Mouse (Mus musculus) kidney, adult 9 months (tissue): ENCODE measurements around the gene Rnf128.
"Not testable (repeated sequence)": the region's sequence is repeated elsewhere in the genome, so short reads cannot be mapped to it uniquely, and the experiment has no call there.

ENCODE experiments used
- DNase-seq: peaks from one replicate; pipeline ENCODE4 v3.0.0; 2022

Gene Rnf128

DNA sequence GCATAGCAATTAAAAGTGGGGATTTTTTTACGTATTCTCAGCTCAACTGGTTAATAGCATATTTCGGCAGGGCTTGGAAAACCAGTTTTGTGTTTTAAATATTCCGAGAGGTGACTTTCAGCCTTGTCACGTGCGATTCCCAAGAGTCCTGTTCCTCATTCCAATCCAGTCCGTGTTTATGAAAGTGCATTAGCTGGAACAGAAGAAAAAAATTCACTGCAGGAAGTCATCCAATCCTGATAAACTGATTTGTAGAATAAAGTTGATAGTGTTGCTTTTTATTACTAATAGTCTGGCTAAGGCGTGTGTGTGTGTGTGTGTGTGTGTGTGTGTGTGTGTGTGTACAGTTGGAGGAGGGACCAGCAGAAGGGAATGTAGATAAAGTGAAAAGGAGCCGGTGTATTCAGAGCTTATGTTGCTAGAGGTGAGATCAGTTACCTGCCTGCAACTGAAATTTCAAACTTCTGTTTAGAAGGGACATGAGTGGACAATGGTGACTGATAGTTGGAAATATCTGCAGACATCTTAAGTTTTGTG lies at the start of gene Rnf128:
Gene Rnf128, plus strand, starts transcription at position 392 of the 537 bp plus-strand sequence.
- DNase-seq, result peak; percentile 56

DNA sequence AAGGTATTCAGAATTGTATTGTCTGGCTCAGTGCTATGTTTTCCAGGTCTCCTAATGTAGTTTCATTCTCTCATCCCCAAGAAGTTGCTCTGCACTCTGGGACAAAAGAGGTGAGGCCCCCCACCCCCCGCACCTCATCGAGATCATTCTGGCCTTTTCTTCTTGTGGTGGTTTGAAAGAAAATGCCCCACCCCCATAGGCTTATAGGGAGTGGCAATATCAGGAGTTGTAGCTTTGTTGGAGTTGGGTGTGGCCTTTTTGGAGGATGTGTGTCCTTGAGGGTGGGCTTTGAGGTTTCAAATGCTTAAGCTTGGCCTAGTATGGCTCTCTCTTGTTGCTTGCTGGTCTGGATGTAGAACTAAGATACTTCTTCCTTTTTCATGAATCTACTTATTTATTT lies 47.0 kb upstream of the Rnf128 start:
- no peak for DNase-seq

DNA sequence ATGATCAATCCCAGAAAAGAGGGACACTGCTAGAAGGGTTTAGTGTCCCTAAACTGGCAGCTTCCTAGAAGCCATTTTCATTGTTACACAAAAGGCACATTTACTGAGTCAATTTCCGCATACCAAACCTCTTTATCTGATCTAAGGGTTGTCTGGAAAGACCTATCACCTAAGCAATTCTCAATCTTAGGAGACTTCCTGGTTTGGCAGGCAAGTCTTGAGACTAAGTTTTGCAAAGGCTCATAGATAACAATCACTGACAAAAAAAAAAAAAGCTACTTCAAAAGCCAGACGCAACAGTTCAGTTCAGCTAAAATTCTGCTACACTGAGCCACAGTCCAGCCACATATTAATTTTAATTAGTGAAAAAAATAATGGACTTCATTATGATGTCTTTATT lies 43.9 kb upstream of the Rnf128 start:
- no peak for DNase-seq

GRCm38 (mm10) chrX:139524303-139525091 lies 38.6 kb upstream of the Rnf128 start:
- DNase-seq, result peak; percentile 47

DNA sequence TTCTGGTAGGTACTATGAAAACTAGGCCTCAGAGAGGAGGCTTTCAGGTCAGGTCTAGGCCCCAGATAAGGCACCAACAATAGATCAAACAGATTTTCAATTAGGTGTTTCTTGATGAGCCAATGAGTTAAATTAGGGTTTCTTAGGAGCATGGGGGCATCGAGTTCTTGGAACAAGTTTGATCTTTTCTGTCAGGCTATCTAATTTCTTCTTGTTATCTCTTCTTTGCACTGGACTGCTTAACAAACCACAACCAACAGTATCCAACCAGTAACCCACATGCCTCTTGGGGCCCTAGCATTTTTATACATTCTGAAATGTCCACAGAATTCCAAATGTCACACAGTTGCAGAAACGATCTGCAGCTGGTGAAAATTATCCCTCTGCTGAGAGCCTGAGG lies 37.4 kb upstream of the Rnf128 start:
- DNase-seq, result no peak

- no peak for DNase-seq
Measured at GRCm38 (mm10) chrX:139526984-139527383, 36.1 kb upstream of the Rnf128 start.

DNA sequence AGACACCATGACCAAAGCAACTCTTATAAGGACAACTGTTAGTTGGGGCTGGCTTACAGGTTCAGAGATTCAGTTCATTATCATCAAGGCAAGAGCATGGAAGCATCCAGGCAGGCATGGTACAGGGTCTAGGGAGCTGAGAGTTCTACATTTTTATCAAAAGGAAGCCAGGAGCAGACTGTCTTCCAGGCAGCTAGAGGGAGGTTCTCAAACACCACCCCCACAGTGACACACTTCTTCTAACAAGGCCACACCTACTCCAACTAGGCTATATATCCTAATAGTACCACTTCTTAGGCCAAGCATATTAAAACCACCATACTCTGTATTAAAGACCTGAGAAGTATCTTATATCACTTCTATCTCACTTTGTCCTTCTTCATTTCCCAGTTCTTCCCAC lies 33.4 kb upstream of the Rnf128 start:
- DNase-seq, result no peak

DNA sequence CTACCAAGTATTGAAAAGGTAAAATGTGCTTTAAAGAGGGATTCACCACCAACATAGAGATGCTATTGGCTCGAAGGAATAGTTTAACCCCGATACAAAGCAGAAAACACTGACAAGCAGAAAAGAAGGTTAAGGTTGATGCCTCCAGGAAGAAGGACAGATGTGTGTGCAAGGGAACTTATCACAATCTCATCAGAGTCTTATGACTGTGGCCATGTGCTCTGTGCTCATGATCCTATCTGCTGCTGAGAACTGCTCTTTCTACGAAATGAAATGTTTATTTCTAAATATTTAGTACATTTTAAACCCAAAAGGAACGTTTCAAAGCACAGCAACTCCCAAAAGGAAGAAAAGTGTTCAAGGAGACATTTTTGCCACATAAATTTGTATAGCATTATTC lies 30.8 kb upstream of the Rnf128 start:
- DNase-seq, result no peak

GRCm38 (mm10) chrX:139537641-139538397 lies 25.3 kb upstream of the Rnf128 start:
- DNase-seq, result no peak

DNA sequence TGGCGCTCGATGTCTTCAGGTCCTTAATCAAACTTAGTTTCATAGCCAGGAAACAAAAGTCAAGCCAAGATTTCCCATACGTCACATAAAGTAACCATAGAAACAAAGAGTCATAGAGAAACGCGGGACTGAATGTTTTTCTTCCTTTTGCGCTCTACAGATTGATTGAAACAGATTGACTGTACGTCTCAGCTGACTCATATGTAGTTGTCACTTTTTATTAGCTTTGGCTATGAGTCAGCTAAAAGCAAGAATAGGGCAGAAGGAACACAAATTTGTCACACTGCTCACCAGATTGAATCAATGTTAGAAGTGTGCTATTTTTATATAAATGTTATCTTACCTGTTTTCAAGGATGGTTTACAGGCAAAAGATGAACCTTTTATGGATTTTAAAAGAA lies 19.4 kb upstream of the Rnf128 start:
- DNase-seq, result no peak

DNA sequence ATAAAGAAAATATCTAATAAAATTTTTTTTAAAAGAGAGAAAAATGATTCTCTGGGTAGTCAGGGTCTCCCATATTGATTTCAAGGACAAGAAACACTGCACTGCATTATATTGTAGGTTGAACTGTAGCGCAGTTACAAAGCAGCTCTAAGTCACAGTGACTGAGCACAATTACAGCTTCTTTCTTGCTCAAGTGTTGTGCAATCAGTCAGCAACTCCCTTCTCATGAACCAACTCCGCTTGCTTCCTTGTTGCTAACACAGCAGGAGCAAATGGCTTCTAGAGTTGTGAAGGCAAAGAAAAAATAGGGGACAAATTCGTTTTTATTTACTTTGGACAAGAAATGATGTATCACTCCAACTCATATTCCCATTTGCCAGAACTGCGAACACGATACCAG lies 12.7 kb upstream of the Rnf128 start:
- DNase-seq, result no peak

GRCm38 (mm10) chrX:139552090-139552489 lies 11.0 kb upstream of the Rnf128 start:
- DNase-seq, result no peak

- DNase-seq, result peak; percentile 31
Measured at GRCm38 (mm10) chrX:139562255-139562924, 726 bp upstream of the Rnf128 start.

- DNase-seq, result no peak
Measured at GRCm38 (mm10) chrX:139570054-139570453, 6.9 kb downstream of the Rnf128 start.

GRCm38 (mm10) chrX:139578649-139579278 lies 15.6 kb downstream of the Rnf128 start:
- DNase-seq, result no peak

GRCm38 (mm10) chrX:139583616-139584015 lies 20.5 kb downstream of the Rnf128 start:
- no peak for DNase-seq

DNA sequence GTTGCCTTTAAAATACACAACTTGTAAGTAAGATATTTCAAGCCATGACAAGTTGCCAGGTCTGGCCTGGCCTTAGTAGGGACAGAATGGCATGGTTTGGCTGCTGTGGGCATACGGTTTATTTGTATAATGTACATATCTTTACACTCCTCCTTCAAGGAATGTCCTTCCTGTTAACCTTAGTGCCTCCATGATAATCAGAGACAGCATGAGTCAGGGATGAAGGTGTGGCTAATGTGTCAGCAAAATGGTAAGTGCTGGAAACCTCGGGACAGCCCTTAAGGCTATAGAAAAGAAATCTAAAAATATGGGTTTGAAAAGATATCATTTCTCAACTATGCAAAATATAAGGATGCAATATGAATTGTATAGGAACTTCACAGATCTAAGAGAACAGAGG lies 23.6 kb downstream of the Rnf128 start:
- DNase-seq, result not testable (repeated sequence)

- peak; percentile 61 for DNase-seq
Measured at GRCm38 (mm10) chrX:139596404-139596803, 33.3 kb downstream of the Rnf128 start.

GRCm38 (mm10) chrX:139610033-139610764 lies 47.1 kb downstream of the Rnf128 start:
- DNase-seq, result peak; percentile 89

DNA sequence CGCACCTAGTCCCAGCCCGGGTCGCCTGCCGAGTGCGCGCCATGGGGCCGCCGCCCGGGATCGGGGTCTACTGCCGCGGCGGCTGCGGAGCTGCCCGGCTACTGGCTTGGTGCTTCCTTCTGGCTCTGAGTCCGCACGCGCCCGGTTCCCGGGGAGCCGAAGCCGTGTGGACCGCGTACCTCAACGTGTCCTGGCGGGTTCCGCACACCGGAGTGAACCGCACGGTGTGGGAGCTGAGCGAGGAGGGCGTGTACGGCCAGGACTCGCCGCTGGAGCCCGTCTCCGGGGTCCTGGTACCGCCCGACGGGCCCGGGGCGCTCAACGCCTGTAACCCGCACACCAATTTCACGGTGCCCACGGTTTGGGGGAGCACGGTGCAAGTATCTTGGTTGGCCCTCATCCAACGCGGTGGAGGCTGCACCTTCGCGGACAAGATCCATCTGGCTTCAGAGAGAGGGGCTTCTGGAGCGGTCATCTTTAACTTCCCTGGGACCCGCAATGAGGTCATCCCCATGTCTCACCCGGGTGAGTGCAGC lies 47.7 kb downstream of the Rnf128 start:
- DNase-seq, result peak; percentile 17

DNA sequence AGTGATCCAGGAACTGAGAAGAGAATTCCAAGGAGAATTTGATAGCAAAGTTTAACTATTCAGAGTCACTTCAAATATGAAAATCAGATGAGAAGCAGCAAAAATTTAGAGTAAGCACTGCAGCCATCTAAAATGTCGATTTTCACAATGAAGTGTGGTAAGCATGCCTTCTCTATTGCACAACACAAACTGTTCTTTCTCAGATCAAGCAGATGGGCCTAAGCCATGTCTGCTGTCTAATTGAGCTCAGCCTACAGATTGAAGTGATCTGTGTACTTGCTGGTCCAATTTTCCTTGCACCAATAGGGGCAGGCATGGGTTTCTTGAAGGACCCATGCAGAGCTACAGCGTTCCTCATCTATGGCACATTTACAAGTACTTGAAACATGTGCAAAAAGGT lies 51.6 kb downstream of the Rnf128 start:
- no peak for DNase-seq

DNA sequence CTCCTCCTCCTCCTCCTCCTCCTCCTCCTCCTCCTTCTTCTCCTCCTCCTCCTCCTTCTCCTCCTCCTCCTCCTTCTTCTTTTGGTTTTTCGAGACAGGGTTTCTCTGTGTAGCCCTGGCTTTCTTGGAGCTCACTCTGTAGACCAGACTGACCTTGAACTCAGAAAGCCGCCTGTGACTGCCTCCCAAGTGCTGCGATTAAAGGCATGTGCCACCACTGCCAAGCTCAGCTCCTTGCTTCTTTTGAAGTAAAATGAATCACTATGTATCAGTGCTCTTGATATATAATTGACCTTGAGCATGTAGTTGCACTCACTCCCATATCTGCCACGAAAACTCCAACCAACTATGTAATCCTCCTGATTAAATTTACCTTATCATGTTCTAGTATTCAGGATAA lies 59.0 kb downstream of the Rnf128 start:
- no peak for DNase-seq
